Mouse (Mus musculus): Measurements from ENCODE around the gene Myo1d. TPM values are rescaled to one million over a fixed set of nuclear protein-coding genes. Genes with fewer than 3 reads are reported as not detected.

Gene Myo1d
- total RNA-seq, 2 experiments from 2014 or later = 74.0 to 87.7 TPM

DNA sequence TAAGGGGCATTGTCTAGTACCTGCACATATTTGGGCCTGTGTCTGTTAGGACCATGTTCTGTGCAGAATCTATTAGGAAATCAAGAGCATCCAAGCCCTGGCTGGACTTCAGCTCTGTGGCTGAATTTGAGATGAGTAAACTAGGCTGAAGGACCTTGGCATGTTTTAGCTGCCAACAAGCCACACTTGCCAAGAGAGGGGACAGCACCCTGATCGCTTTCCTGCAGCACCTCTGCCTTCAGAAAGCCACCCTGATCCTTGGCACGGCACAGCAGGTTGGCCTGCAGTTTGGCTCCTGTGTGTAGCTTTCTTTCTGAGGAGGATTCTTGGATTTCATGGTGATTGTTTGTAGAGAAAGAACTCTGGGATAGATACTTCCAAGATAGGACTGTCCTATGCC is 1.7 kb upstream of the Myo1d start:
- peak; percentile 67 to 79 for DNase-seq

DNA sequence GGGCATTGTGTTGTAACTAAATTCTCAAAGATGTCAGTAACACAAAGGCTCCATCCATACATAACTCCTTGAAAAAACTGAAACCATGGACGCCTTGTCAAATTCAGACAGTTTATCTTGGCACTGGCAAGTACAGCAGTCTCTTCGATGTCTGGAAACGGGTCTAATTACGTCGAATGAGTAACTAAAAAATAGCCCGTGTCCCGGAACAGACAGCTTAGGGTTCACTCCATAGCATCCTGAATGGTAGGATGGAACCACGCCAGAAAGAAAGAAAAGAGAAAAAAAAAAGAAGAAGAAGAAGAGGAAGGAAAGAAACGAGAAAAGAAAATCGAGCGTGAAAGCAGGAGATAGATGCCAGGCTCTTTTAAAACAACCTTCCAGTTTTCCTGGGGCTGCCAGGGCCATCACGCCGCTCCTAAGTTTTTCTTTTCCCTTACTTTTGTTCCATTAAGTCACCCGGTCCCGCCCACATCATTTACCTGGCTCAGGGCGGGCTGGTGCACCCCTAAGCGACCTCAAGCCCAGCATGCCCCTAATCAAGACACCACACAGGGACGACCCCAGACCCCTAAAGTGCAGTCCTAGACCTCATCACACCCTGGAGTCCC is 804 bp downstream of the Myo1d start:
- no peak for DNase-seq

DNA sequence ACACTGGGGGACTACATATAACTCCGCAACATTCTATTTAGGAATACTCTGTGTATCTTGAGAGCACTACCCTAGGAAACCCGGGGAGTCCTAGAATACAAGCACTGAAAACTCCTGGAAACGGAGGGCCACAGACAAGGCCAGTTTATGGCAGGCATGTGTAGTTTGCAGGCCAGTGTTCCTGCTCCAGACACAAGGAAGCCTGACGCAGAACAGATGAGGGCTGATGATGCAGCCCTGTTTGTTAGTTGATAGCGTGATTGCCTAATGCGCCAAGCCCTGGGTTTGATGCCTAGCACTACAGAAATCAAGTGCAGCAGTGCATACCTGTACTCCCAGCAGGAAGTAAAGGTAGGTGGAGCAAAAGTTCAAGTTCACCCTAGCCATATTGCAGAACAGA is 1.7 kb downstream of the Myo1d start:
- DNase-seq = no peak

DNA sequence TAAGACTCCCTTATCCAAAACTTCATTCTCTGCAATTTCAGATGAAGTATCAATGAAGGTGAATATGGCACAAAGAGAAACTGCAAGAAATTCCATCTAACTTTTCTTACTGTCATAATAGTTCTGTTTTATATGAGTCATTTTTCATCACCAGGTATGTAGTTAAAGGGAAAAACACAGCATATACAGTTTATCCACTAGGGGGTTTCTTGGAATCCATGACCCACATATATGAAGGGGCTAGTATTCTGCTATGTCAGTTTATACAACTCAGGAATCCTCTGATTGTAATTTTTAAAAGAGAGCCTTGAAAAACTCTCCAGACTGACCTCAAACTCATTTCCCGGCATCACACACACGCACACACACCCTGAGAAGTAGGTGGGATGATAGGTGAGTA is 2.1 kb downstream of the Myo1d start:
- DNase-seq = no peak

DNA sequence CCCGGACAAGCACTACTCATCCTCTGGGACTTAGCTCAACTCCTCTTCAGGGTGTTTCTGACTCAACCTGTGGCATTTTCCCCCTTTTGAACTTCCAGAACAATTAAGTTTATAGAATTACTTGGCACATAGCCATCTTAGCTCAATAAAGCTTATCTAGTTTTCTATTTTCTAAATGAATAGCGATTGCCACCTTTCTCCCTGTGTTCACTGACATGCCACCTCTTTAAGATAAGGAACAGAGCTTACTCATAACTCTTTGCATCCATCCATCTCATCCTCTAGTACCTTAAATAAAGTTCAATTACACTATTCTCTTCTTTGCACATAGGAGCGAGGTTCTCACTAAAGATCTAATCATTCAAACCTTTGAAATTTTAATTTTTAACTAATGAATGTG is 4.3 kb downstream of the Myo1d start:
- DNase-seq = no peak

DNA sequence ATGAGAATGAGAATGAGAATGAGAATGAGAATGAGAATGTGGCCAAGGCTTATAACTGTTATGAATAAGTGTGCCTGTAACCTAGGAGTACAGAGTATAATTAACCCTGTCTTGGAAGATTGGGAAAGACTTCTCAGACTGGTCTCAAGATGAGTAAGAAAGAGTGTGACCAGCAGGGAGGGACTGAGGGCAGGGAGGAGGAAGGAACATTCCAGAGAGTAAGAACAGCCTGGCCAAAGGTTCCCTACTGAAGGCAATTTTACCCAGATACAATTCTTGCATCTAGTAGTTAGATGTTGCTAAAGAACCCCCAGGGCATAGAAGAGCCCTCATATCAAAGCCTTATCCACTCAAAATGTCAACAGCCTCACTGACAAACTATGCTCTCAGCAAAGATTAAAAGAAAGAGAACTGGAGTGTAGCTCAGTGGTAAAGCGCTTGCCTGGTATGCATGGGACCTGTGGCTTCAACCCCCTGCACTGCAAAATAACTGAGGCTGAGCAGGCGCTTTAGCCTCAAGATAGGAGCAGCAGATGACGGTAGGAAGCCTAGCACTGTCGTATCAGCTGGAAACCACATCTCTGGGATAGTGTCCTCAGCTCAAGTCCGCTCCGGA is 7.1 kb downstream of the Myo1d start:
- no peak for DNase-seq

DNA sequence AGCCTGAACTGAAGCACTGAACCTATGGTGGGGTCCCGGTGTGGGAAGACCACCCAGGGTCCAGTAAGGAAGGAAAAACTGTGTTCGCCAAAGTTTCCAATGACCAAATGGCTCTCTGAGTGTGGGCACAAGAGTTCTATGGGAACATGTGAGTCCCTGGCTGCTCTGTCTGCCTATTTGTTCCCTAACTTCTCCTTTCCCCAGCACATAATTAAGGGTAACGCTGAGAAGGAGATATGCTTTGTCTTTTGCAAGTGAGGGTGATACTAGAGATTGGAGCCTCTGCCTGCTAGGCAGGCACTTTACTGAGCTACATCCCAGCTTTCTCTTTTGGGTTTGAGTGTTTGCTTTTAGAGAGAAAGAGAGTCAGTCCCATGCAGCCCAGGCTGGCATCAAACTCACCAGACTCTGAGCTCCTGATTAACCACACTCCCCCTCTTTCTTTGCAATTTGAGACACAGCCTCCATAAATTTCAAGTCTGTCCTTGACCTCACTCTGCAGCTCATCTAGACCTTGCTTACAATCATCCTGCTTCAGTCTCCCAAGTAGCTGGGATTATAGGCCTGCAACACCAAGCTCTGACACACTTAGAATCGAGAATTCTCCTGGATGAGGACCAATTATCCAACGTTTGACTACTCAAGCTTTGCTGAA is 8.1 kb downstream of the Myo1d start:
- DNase-seq = peak in 1 of 2 experiments; percentile 36

DNA sequence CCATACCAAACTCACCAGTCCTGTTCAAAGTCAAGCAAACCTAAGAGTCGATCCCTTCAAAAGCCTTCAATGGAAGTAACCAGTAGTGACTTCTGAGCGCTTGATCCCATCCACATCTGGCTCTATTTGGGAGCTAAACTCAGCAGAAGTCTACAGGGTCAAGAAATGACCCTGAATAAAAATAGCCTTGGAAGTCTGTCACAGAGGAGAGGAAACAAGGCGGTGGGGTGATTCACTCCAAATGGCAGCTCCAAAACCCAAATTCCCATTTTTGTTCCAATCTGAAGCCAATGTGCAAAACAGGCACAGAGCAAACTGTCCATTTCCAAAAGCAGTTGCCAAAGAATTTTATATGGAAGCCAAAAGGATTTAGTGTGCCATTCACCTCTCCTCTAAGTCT is 8.6 kb downstream of the Myo1d start:
- peak in 1 of 2 experiments; percentile 35 for DNase-seq

DNA sequence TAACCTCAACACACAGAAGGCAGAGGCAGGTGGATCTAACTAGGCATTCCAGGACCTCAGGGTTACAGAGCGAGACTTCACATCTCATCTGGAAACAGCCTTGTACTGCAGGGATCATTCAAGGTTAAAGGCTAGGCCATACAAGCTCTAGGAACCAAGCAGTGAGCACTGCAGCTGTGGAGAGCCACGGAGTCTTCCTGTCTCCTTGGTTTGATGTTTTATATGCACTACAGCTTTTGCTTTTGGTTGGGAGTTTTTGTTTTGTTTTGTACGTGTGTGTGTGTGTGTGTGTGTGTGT is 12.6 kb downstream of the Myo1d start:
- no peak for DNase-seq

DNA sequence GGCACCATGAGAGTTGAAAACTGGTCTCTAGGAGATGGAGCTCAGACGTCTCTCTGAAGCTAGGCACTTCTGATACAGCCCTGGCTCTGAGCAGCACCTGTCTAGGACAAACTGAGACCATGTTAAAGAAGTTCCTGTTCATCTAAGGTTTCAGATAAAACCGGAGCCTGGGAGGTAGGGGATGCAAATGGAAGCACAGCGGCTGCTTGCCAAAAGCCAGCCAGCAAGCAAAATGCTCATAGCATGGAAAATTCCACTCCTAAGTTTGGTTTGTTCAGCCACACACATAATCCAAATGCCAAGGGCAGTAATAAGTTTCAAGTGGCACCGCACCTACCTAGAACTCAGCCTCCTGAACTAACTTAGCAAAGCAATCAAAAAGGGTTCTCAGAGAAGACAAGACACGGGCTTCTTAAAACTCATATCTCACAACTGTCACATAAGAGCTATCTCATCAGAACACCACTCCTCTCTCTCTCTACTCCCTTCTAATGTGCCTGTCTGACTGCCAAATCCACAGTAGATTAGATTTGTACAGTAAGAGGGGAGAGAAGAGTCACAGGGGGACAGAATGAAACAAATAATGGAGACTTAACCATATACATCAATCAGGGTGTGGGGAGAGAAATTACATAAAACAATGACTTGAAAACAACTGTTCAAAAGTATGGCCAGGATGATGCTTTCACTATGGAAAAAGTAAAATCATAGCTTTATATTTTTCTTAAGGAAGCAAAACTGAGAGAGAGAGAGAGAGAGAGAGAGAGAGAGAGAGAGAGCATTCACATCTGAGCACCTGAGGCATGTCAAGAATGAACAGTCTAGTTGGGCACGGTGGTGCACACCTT is 13.1 kb downstream of the Myo1d start:
- peak; percentile 54 to 71 for DNase-seq

DNA sequence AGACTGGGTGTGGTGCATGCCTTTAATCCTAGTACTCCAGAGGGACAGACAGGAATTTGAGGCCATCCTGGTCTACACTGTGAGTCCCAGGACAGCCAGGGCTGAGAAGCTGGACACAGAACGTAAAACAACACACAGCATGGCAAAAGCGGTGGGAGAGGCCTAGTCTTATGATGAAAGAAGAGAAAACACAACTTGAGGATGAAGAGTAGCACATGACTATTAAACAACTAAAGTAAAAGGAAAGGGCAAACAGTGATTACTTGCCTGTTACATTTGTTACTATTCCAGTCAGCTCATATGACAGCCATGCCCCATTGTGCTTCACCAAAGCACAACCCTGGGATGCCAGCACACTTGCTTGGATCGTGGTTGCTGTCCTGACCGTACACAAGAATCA is 13.8 kb downstream of the Myo1d start:
- no peak for DNase-seq

DNA sequence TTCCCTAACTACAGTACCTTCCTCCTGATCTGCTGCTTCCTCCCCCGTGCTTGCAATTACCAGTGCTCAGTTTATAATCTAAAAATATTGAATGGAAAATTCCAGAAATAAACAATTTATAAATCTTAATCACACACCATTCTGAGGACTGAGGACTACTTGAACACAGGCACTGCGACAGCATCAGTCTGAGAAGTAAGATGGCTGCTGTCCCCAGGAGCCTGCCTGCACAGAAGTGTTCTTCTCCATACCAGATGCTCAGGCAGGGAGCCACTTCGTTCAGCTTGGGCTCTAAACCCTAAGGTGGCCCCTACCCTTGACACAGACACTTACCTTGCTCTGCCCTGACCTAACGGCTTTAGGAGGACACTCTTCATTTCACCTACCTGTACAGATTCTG is 17.8 kb downstream of the Myo1d start:
- no peak for DNase-seq

DNA sequence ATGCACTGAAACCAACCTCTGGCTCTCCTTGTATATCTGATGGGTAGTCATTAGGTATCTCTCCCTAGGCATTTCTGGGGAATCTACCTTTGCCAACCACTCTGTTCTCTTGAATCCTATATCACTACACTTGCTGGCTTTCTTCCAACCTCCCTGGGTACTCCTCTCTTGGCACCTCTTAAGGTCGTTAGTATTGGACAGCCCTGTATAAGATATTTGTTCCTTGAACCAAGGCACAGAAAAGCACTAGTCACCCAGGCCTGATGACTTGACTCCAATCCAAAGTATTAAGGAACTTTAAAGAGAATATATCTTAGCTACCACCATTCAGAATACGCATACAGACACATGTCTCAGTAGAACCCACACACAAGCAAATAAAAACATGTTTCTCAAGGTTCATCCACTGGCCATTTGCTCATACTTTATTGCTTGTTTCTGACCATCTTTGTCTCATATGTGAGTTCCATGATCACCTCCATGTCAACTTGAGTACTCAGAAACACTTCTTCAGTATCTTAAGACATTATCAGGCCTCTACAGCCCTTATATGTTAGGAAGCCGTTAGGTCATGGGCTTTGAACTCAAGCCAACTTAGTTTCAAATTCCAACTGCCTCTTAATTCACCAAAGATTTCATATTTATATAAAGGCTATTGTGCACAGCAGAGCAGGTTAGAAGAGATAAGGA is 18.4 kb downstream of the Myo1d start:
- no peak for DNase-seq

DNA sequence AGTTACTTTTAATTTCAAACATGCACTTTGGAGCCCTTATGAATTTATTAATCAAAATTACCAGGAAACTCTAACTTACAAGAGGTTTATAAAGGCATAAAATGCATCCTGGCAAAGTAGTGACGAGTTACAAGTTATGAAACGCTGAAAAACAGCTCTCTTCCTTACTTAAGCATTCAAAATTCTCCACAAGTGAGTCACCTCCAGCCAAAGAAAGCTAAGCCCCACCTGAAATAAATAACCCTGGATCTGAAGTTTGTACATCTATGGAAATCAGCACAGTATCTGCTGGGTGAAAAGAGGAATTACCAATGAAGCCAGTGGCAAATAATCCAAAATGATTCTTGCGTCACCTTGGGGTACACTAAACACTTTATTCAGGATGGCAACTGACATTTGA is 20.8 kb downstream of the Myo1d start:
- DNase-seq = no peak

DNA sequence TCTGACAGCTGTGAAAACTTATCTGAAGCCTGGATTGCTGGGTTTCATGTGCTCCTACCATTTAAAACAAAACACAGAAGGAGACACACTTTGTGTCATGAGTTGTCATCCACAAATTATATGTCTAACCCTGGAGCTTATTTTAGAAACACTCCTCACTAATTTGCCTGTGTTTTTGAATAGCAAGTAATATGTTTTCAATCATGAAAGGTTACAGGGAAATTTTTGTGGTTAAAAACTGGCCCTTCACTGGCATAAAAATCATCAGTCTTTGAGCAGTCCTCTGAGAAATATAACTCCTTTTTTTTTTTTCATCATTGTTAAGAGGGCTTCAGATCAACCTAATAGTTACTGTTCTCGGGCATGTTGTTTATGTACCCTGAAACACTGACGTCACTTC is 25.6 kb downstream of the Myo1d start:
- DNase-seq = no peak

DNA sequence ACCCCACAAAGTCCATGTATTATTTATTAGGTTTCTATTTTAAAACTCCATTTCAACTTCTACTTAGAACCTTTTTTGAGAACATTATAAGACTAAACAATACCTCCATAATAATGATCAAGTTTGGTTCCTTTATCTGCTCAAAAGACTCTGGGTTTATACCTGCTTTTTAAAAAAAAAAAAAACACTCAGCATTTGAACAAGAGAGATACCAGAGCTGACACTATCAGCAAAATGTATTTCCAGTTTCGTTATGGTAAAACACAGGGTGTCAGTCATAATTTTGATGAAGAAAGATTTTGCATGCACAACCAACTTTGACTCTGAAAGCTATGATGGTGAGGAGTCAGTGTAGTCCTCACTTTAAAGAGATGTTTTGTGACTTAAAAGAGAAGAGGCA is 28.7 kb downstream of the Myo1d start:
- DNase-seq = no peak

DNA sequence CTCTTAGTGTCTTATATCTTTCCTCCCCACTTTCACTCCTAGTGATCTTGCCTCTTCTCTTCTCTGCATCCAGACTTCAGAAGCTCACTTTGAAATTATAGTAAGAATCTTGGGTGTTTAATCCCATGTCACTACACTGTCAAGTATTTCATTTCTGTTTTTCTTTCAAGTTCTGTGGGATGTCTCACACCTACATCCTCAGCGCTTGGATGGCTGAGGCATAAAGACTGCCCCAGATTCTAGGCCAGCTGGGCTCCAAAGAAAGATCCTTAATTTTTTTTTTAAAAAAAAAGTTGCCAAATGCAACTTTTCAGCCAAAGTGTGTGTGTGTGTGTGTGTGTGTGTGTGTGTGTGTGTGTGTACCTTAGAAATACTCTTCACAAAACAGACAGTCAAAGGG is 30.6 kb downstream of the Myo1d start:
- no peak for DNase-seq

DNA sequence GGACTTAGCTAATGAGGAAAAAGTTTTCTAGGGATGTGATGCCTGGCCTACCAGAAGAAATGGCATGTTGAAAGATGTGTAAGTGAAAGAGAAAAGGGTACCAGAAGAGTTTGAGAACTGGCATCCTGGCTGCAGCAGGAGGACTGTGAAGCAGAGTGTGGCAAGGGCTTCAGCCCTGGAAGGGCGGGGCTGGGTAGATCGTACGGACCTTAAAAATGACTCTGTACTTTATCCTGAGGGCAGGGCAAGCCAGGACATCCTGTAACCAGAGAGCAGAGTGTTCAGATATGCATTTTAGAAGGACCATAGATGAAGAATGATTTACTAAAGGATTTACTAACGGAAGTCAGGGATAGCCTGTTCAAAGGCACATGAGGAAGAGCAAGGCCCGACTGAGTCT is 34.4 kb downstream of the Myo1d start:
- DNase-seq = no peak

DNA sequence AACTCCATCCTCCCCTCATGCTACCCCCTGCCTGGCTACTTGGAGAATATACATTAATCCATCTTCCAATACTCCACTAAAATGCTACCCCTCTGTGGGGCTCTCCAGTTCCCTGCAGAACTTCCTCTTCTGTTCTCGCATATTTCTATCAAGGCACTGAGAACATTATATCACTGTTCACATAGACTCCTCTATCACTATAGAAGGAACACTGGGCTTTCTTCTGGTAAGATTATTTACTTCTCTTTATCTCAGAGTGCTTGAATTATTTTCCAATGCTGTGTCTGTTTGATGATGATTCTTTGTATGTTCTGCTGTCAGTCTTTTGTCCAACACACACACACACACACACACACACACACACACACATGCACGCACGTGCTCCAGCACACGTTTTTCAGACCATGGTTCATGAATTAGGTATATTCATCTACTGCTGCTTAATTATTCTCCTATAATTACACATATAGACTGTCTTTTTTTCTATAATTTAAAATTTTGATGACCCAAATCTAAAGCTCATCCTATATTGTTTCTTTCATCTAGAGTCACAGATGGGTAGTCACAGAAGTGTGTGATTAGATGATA is 35.9 kb downstream of the Myo1d start:
- no peak for DNase-seq

DNA sequence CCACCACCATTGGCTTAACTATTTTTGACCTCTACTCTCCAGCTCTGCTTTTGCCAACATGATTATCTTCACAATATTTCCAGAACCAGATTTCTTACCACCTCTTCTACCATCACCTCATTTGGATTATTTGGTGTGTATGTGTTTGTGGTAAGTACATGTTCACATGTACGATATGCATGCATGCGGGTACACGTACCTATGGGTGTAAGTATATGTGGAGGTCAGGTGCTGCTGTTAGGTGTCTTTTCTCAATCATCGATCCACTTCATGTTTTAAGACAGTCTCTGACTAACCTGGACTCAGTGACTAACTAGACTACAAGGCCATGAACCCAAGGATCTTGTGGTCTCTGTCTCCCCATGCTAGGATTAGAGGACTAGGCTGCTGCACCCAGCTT is 37.4 kb downstream of the Myo1d start:
- DNase-seq = no peak

DNA sequence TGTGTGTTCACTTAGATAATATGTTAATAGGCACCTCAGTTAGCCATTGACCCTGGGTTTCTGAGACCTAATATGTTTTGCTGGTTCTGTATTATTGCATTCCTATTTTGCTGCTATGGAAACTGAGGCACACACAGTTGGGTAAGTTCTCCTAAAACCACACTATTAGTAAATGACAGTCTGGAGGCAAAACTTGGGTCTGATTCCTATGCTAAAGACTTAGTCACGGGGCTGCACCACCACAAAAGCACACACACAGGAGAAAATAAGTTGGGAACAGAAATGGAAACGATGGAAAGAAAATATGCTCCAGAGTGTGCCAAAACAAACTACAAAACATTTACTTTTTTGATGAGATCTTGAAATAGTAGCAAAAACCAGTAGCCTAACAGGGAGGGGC is 45.1 kb downstream of the Myo1d start:
- DNase-seq = no peak

DNA sequence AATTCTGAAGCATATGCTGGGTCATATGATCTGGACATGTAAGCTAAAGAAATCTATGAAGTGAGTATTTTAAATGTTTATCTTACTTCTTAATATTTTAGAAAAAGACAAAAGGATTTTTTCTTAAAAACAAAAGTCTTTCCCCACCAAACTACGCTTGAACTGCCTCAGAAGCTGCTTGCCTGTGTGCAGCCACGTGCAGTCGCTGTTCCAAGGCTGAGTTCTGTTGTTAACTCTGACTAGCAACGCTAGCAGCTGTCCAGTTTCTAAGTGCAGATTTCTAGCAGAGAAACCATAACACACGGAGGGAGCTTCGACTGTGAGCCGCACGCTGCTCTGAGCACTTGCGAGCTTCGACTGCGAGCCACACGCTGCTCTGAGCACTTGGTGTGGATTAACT is 55.1 kb downstream of the Myo1d start:
- DNase-seq = no peak

Measured in adrenal gland, postnatal 36 days (tissue).